8 mouse cellular contexts compared by ENCODE assay signal in genomic region chr2:160880453-160881195, GRCm38 (mm10). TPM values are rescaled to one million over a fixed set of nuclear protein-coding genes. Genes with fewer than 3 reads are reported as not detected.
DNase-seq lines count a peak whose midpoint lies in the region; ATAC-seq and TF ChIP-seq lines count a peak whose summit lies in the region.

Gene Lpin3 (plus strand): TSS chr2:160880670.

- H3K4me3 ChIP-seq in forebrain, embryonic 14.5 days (ENCODE audit: low read depth, low read length), result no peak within 1 kb of the TSS
- no peak within 1 kb of the TSS for H3K4me3 ChIP-seq in forebrain, embryonic 12.5 days (replicated peaks)
- peak within 1 kb of the TSS; percentile 2 for H3K4me3 ChIP-seq in C2C12 (ENCODE audit: insufficient read depth, poor library complexity, severe bottlenecking)

- H3K9ac ChIP-seq in forebrain, embryonic 14.5 days (ENCODE audit: low read length), result no peak within 1 kb of the TSS
- H3K9ac ChIP-seq in forebrain, embryonic 12.5 days, result no peak within 1 kb of the TSS

- TF ChIP-seq CTCF in C2C12 (IDR thresholded peaks at IDR 0.05; ENCODE audit: control insufficient read depth, insufficient read depth, insufficient read length), result no peak

- intact Hi-C loops in gastrocnemius, postnatal 36 days (cut with DNase I), result no loop called here

- H3ac ChIP-seq in C2C12 (ENCODE audit: control insufficient read depth, insufficient read length, low read depth), result peak within 1 kb of the TSS; percentile 71

- no peaks in the 10 kb centered on the region for H3K4me1 ChIP-seq in forebrain, embryonic 14.5 days (ENCODE audit: control insufficient read depth, insufficient read depth, low read length)
- no peaks in the 10 kb centered on the region for H3K4me1 ChIP-seq in forebrain, embryonic 12.5 days

- WGBS in forebrain, embryonic 14.5 days, result 73% methylated on average over 13 of the region's 13 CpGs
- WGBS in forebrain, embryonic 12.5 days, result 81% methylated on average over 13 of the region's 13 CpGs

- no peaks in the 10 kb centered on the region for H3K36me3 ChIP-seq in forebrain, embryonic 14.5 days (ENCODE audit: control insufficient read depth, insufficient read depth, low read length)
- no peaks in the 10 kb centered on the region for H3K36me3 ChIP-seq in forebrain, embryonic 12.5 days (replicated peaks)
- no peaks in the 10 kb centered on the region for H3K36me3 ChIP-seq in C2C12 (ENCODE audit: control insufficient read depth, insufficient read depth)

- H3K79me2 ChIP-seq in C2C12 (ENCODE audit: control insufficient read depth, insufficient read depth), result peaks cover 14% of the 10 kb centered on the region

- H3K79me3 ChIP-seq in C2C12 (ENCODE audit: low read depth), result no peaks in the 10 kb centered on the region

- no peak within 1 kb of the TSS for H3K27ac ChIP-seq in forebrain, embryonic 14.5 days (ENCODE audit: low read depth, low read length)
- H3K27ac ChIP-seq in forebrain, embryonic 12.5 days, result no peak within 1 kb of the TSS

- no peak within 1 kb of the TSS for H3K4me2 ChIP-seq in forebrain, embryonic 14.5 days (ENCODE audit: low read length)
- H3K4me2 ChIP-seq in forebrain, embryonic 12.5 days, result no peak within 1 kb of the TSS

- peak; percentile 22 for DNase-seq in forebrain, embryonic 14.5 days (ENCODE audit: low spot score)
- DNase-seq in gastrocnemius, postnatal 36 days, result peak; percentile 73 to 81
- DNase-seq in layer of hippocampus, postnatal 36 days, result peak; percentile 31 to 45
- DNase-seq in neural tube, embryonic 10.5 days (ENCODE audit: extremely low spot score, low spot score), result no peak
- DNase-seq in thymus, postnatal 25 days, result no peak
- no peak for DNase-seq in cerebellum, adult 11 months

- no peak for ATAC-seq in forebrain, embryonic 14.5 days
- ATAC-seq in forebrain, embryonic 12.5 days (ENCODE audit: low FRiP score), result no peak

- H3K27me3 ChIP-seq in forebrain, embryonic 14.5 days (replicated peaks; ENCODE audit: control insufficient read depth, insufficient read depth, low read length), result no peaks in the 10 kb centered on the region
- no peaks in the 10 kb centered on the region for H3K27me3 ChIP-seq in forebrain, embryonic 12.5 days
- H3K27me3 ChIP-seq in C2C12 (ENCODE audit: control insufficient read depth, insufficient read depth, insufficient read length), result no peaks in the 10 kb centered on the region

- H3K9me3 ChIP-seq in forebrain, embryonic 14.5 days (replicated peaks; ENCODE audit: control insufficient read depth, low read length), result 0 out of 2 replicates have a peak, but pooled peaks cover 2% of the 10 kb centered on the region
- 0 out of 2 replicates have a peak, but pooled peaks cover 5% of the 10 kb centered on the region for H3K9me3 ChIP-seq in forebrain, embryonic 12.5 days

TF ChIP-seq in C2C12, 6 proteins besides CTCF, POLR2A, EP300 and RAD21:
- TF ChIP-seq USF1 (IDR thresholded peaks at IDR 0.05; ENCODE audit: low read depth) (peak; percentile 77), MYOG (IDR thresholded peaks at IDR 0.05; ENCODE audit: control insufficient read depth, extremely low read depth, insufficient read length) (no peak), CEBPB (IDR thresholded peaks at IDR 0.05; ENCODE audit: low read depth) (no peak), MAX (IDR thresholded peaks at IDR 0.05) (peak; percentile 95), FOSL1 (IDR thresholded peaks at IDR 0.05; ENCODE audit: insufficient read depth, low read length, poor library complexity, severe bottlenecking) (no peak), MYOD1 (IDR thresholded peaks at IDR 0.05; ENCODE audit: control insufficient read depth, insufficient read length, low read depth) (peak; percentile 53)

RNA-seq across cellular contexts. Expression of gene Lpin3, which starts in this region (rescaled TPM):
- polyA plus RNA-seq in forebrain, embryonic 14.5 days (2014; fragmentation: Nextera tagmentation; extraction: Ambion mirVana), result 0.08 TPM in 1 of 2 replicates, not detected in the other
- polyA plus RNA-seq in forebrain, embryonic 12.5 days (2016; fragmentation: Nextera tagmentation; extraction: Ambion mirVana), result 0.27 and 0.28 TPM in 2 replicates
- 10.4 TPM for polyA plus RNA-seq in C2C12 (2012; fragmentation: generic; extraction: Trizol)
- 1 to 10 TPM; 3.0 to 4.6 TPM for total RNA-seq in gastrocnemius, postnatal 36 days (2021)
- total RNA-seq in layer of hippocampus, postnatal 36 days (2021), result 1 to 10 TPM; 1.1 to 1.4 TPM

Comparison
In these comparisons a context has a peak if more than half of its experiments do, and no peak if none do; other contexts are left out.
1. Peak in DNase-seq in forebrain, embryonic 14.5 days; RNA of the gene not detected or under 1 TPM.
2. DNase-seq: peak in gastrocnemius, postnatal 36 days (2 of 2) and layer of hippocampus, postnatal 36 days (2 of 2); none in neural tube, embryonic 10.5 days (single experiment), thymus, postnatal 25 days (single experiment) and cerebellum, adult 11 months (single experiment).